Comparison of ENCODE assay signal across 8 mouse cellular contexts in genomic region chr11:53762827-53763495, GRCm38 (mm10). TPM values are rescaled to one million over a fixed set of nuclear protein-coding genes. Genes with fewer than 3 reads are reported as not detected.
DNase-seq lines count a peak whose midpoint lies in the region; ATAC-seq and TF ChIP-seq lines count a peak whose summit lies in the region.

No protein-coding gene starts in this region.

- DNase-seq in adrenal gland, postnatal 14 days, result peak; percentile 96
- DNase-seq in embryonic facial prominence, embryonic 14.5 days (ENCODE audit: low spot score), result peak; percentile 84
- peak; percentile 91 for DNase-seq in lung, embryonic 14.5 days
- DNase-seq in thymus, postnatal 25 days, result peak; percentile 74

- TF ChIP-seq CTCF in C2C12 (IDR thresholded peaks at IDR 0.05; ENCODE audit: control insufficient read depth, insufficient read depth, insufficient read length), result no peak
- TF ChIP-seq CTCF in lung, embryonic 14.5 days (IDR thresholded peaks at IDR 0.05; ENCODE audit: low read depth), result no peak
- TF ChIP-seq CTCF in olfactory bulb, adult 2 months (IDR thresholded peaks at IDR 0.05; ENCODE audit: insufficient read depth, low read depth, low read length), result no peak

- WGBS in embryonic facial prominence, embryonic 14.5 days, result 5% methylated on average over 23 of the region's 23 CpGs
- WGBS in heart, embryonic 12.5 days, result 3% methylated on average over 23 of the region's 23 CpGs
- WGBS in kidney, embryonic 15.5 days, result 4% methylated on average over 23 of the region's 23 CpGs
- WGBS in lung, embryonic 14.5 days, result 3% methylated on average over 23 of the region's 23 CpGs
- WGBS in olfactory bulb, adult 2 months, result 8% methylated on average over 23 of the region's 23 CpGs

- no peak for TF ChIP-seq POLR2A in olfactory bulb, adult 2 months (IDR thresholded peaks at IDR 0.05; ENCODE audit: insufficient read depth, low read depth, low read length)

- H3K4me2 ChIP-seq in embryonic facial prominence, embryonic 14.5 days (ENCODE audit: low read depth, low read length), result peak overlapping the region; percentile 83
- H3K4me2 ChIP-seq in heart, embryonic 12.5 days, result peak overlapping the region; percentile 71
- peak overlapping the region; percentile 74 for H3K4me2 ChIP-seq in kidney, embryonic 15.5 days
- peak overlapping the region; percentile 72 for H3K4me2 ChIP-seq in lung, embryonic 14.5 days

- peak overlapping the region; percentile 64 for H3K9ac ChIP-seq in embryonic facial prominence, embryonic 14.5 days (ENCODE audit: low read depth, low read length)
- peak overlapping the region; percentile 76 for H3K9ac ChIP-seq in heart, embryonic 12.5 days
- peak overlapping the region; percentile 19 for H3K9ac ChIP-seq in kidney, embryonic 15.5 days
- H3K9ac ChIP-seq in lung, embryonic 14.5 days, result peak overlapping the region; percentile 58

- peaks cover 52% of the 10 kb centered on the region for H3K4me1 ChIP-seq in embryonic facial prominence, embryonic 14.5 days (ENCODE audit: control insufficient read depth, insufficient read depth, low read length)
- H3K4me1 ChIP-seq in heart, embryonic 12.5 days (replicated peaks), result peaks cover 62% of the 10 kb centered on the region
- H3K4me1 ChIP-seq in kidney, embryonic 15.5 days, result peaks cover 66% of the 10 kb centered on the region
- H3K4me1 ChIP-seq in lung, embryonic 14.5 days (ENCODE audit: insufficient read depth), result peaks cover 45% of the 10 kb centered on the region
- H3K4me1 ChIP-seq in olfactory bulb, adult 2 months (ENCODE audit: control insufficient read depth, insufficient read depth, low read length), result peaks cover 34% of the 10 kb centered on the region

- no peaks in the 10 kb centered on the region for H3K27me3 ChIP-seq in C2C12 (ENCODE audit: control insufficient read depth, insufficient read depth, insufficient read length)
- H3K27me3 ChIP-seq in embryonic facial prominence, embryonic 14.5 days (replicated peaks; ENCODE audit: control insufficient read depth, insufficient read depth, low read length), result 0 out of 2 replicates have a peak, but pooled peaks cover 6% of the 10 kb centered on the region
- H3K27me3 ChIP-seq in heart, embryonic 12.5 days (replicated peaks), result no peaks in the 10 kb centered on the region
- no peaks in the 10 kb centered on the region for H3K27me3 ChIP-seq in kidney, embryonic 15.5 days
- no peaks in the 10 kb centered on the region for H3K27me3 ChIP-seq in lung, embryonic 14.5 days (ENCODE audit: insufficient read depth, low read length)

- H3K79me3 ChIP-seq in C2C12 (ENCODE audit: low read depth), result no peaks in the 10 kb centered on the region

- no peaks in the 10 kb centered on the region for H3K36me3 ChIP-seq in C2C12 (ENCODE audit: control insufficient read depth, insufficient read depth)
- no peaks in the 10 kb centered on the region for H3K36me3 ChIP-seq in embryonic facial prominence, embryonic 14.5 days (ENCODE audit: control insufficient read depth, insufficient read depth, low read length)
- H3K36me3 ChIP-seq in heart, embryonic 12.5 days, result no peaks in the 10 kb centered on the region
- H3K36me3 ChIP-seq in kidney, embryonic 15.5 days, result no peaks in the 10 kb centered on the region
- H3K36me3 ChIP-seq in lung, embryonic 14.5 days (ENCODE audit: insufficient read depth), result no peaks in the 10 kb centered on the region

- H3K9me3 ChIP-seq in embryonic facial prominence, embryonic 14.5 days (ENCODE audit: control insufficient read depth, low read length), result no peaks in the 10 kb centered on the region
- no peaks in the 10 kb centered on the region for H3K9me3 ChIP-seq in heart, embryonic 12.5 days (replicated peaks)
- H3K9me3 ChIP-seq in kidney, embryonic 15.5 days (replicated peaks), result no peaks in the 10 kb centered on the region
- H3K9me3 ChIP-seq in lung, embryonic 14.5 days (ENCODE audit: low read depth, low read length), result no peaks in the 10 kb centered on the region

- no peak for ATAC-seq in embryonic facial prominence, embryonic 14.5 days (ENCODE audit: low read depth)
- peak; percentile 12; the same call in 1 of the 2 replicates for ATAC-seq in heart, embryonic 12.5 days (ENCODE audit: insufficient number of reproducible peaks, low FRiP score)
- ATAC-seq in kidney, embryonic 15.5 days (replicated peaks; ENCODE audit: low FRiP score), result peak; percentile 31
- peak; percentile 16 for ATAC-seq in lung, embryonic 14.5 days (ENCODE audit: insufficient read depth)

- H3K27ac ChIP-seq in embryonic facial prominence, embryonic 14.5 days (replicated peaks; ENCODE audit: low read depth, low read length), result peak overlapping the region; percentile 91
- H3K27ac ChIP-seq in heart, embryonic 12.5 days (ENCODE audit: poor library complexity, severe bottlenecking), result peak overlapping the region; percentile 91
- peak overlapping the region; percentile 96 for H3K27ac ChIP-seq in kidney, embryonic 15.5 days
- peak overlapping the region; percentile 97 for H3K27ac ChIP-seq in lung, embryonic 14.5 days (ENCODE audit: low read depth)
- peak overlapping the region; percentile 11; the same call in 1 of the 2 replicates for H3K27ac ChIP-seq in olfactory bulb, adult 2 months (ENCODE audit: insufficient read depth, low read depth, low read length)

- H3ac ChIP-seq in C2C12 (ENCODE audit: control insufficient read depth, insufficient read length, low read depth), result peak overlapping the region; percentile 73

- H3K4me3 ChIP-seq in C2C12 (ENCODE audit: insufficient read depth, poor library complexity, severe bottlenecking), result peak overlapping the region; percentile 24
- H3K4me3 ChIP-seq in embryonic facial prominence, embryonic 14.5 days (ENCODE audit: low read depth, low read length), result peak overlapping the region; percentile 36
- H3K4me3 ChIP-seq in heart, embryonic 12.5 days, result peak overlapping the region; percentile 38
- H3K4me3 ChIP-seq in kidney, embryonic 15.5 days (replicated peaks), result peak overlapping the region; percentile 38
- H3K4me3 ChIP-seq in lung, embryonic 14.5 days (ENCODE audit: low read depth, low read length), result peak overlapping the region; percentile 23
- peak overlapping the region; percentile 41 for H3K4me3 ChIP-seq in olfactory bulb, adult 2 months (ENCODE audit: insufficient read depth, low read depth, low read length)

- no peaks in the 10 kb centered on the region for H3K79me2 ChIP-seq in C2C12 (ENCODE audit: control insufficient read depth, insufficient read depth)

TF ChIP-seq in C2C12, 6 proteins besides CTCF, POLR2A, EP300 and RAD21:
- TF ChIP-seq MYOG (IDR thresholded peaks at IDR 0.05; ENCODE audit: control insufficient read depth, extremely low read depth, insufficient read length) (no peak), USF1 (IDR thresholded peaks at IDR 0.05; ENCODE audit: low read depth) (peak; percentile 80), MAX (IDR thresholded peaks at IDR 0.05) (peak; percentile 89)

RNA-seq across cellular contexts. Expression of gene Irf1, which starts 6.9 kb away (rescaled TPM):
- polyA plus RNA-seq in C2C12 (2012; fragmentation: generic; extraction: Trizol), result 26.7 TPM
- total RNA-seq in adrenal gland, postnatal 14 days (2021), result 19.6 and 32.7 TPM in 2 replicates
- polyA plus RNA-seq in embryonic facial prominence, embryonic 14.5 days (2014; fragmentation: Nextera tagmentation; extraction: Ambion mirVana), result 13.2 and 13.9 TPM in 2 replicates
- polyA plus RNA-seq in heart, embryonic 12.5 days (2016; fragmentation: Nextera tagmentation; extraction: Ambion mirVana), result 9.8 and 11.3 TPM in 2 replicates
- 12.6 and 15.3 TPM in 2 replicates for polyA plus RNA-seq in kidney, embryonic 15.5 days (2015; fragmentation: Nextera tagmentation; extraction: Ambion mirVana)
- 17.3 and 17.9 TPM in 2 replicates for polyA plus RNA-seq in lung, embryonic 14.5 days (2014; fragmentation: Nextera tagmentation; extraction: Ambion mirVana)
- polyA plus RNA-seq in olfactory bulb, adult 2 months (2012; ENCODE audit: insufficient read depth, insufficient read length, low replicate concordance, missing spikeins), result not detected in 2 replicates

RNA-seq across cellular contexts. Expression of gene Gm17334, which starts 10.0 kb away (rescaled TPM):
- polyA plus RNA-seq in C2C12 (2012; fragmentation: generic; extraction: Trizol), result 0.18 TPM
- 0.37 and 0.41 TPM in 2 replicates for total RNA-seq in adrenal gland, postnatal 14 days (2021)
- polyA plus RNA-seq in embryonic facial prominence, embryonic 14.5 days (2014; fragmentation: Nextera tagmentation; extraction: Ambion mirVana), result 0.19 TPM in 1 of 2 replicates, not detected in the other
- 0.22 TPM in 1 of 2 replicates, not detected in the other for polyA plus RNA-seq in heart, embryonic 12.5 days (2016; fragmentation: Nextera tagmentation; extraction: Ambion mirVana)
- polyA plus RNA-seq in kidney, embryonic 15.5 days (2015; fragmentation: Nextera tagmentation; extraction: Ambion mirVana), result 0.23 TPM in 1 of 2 replicates, not detected in the other
- polyA plus RNA-seq in lung, embryonic 14.5 days (2014; fragmentation: Nextera tagmentation; extraction: Ambion mirVana), result 0.22 and 0.28 TPM in 2 replicates
- polyA plus RNA-seq in olfactory bulb, adult 2 months (2012; ENCODE audit: insufficient read depth, insufficient read length, low replicate concordance, missing spikeins), result not detected in 2 replicates

RNA-seq across cellular contexts. Expression of gene Il5, which starts 42.4 kb away (rescaled TPM):
- not detected for polyA plus RNA-seq in C2C12 (2012; fragmentation: generic; extraction: Trizol)
- total RNA-seq in adrenal gland, postnatal 14 days (2021), result not detected in 2 replicates
- polyA plus RNA-seq in embryonic facial prominence, embryonic 14.5 days (2014; fragmentation: Nextera tagmentation; extraction: Ambion mirVana), result not detected in 2 replicates
- polyA plus RNA-seq in heart, embryonic 12.5 days (2016; fragmentation: Nextera tagmentation; extraction: Ambion mirVana), result not detected in 2 replicates
- not detected in 2 replicates for polyA plus RNA-seq in kidney, embryonic 15.5 days (2015; fragmentation: Nextera tagmentation; extraction: Ambion mirVana)
- polyA plus RNA-seq in lung, embryonic 14.5 days (2014; fragmentation: Nextera tagmentation; extraction: Ambion mirVana), result not detected in 2 replicates
- polyA plus RNA-seq in olfactory bulb, adult 2 months (2012; ENCODE audit: insufficient read depth, insufficient read length, low replicate concordance, missing spikeins), result not detected in 2 replicates

RNA-seq across cellular contexts. Expression of gene Rad50, which starts 55.8 kb away (rescaled TPM):
- 7.9 TPM for polyA plus RNA-seq in C2C12 (2012; fragmentation: generic; extraction: Trizol)
- 15.8 and 17.7 TPM in 2 replicates for total RNA-seq in adrenal gland, postnatal 14 days (2021)
- polyA plus RNA-seq in embryonic facial prominence, embryonic 14.5 days (2014; fragmentation: Nextera tagmentation; extraction: Ambion mirVana), result 18.0 and 19.5 TPM in 2 replicates
- 24.0 and 25.6 TPM in 2 replicates for polyA plus RNA-seq in heart, embryonic 12.5 days (2016; fragmentation: Nextera tagmentation; extraction: Ambion mirVana)
- 27.2 and 27.7 TPM in 2 replicates for polyA plus RNA-seq in kidney, embryonic 15.5 days (2015; fragmentation: Nextera tagmentation; extraction: Ambion mirVana)
- polyA plus RNA-seq in lung, embryonic 14.5 days (2014; fragmentation: Nextera tagmentation; extraction: Ambion mirVana), result 29.3 and 32.3 TPM in 2 replicates
- polyA plus RNA-seq in olfactory bulb, adult 2 months (2012; ENCODE audit: insufficient read depth, insufficient read length, low replicate concordance, missing spikeins), result 76.9 TPM in 1 of 2 replicates, not detected in the other

Comparison
In these comparisons a context has a peak if more than half of its experiments do, and no peak if none do; other contexts are left out.
1. H3K27ac ChIP-seq: peak in every context shown above with its lines; median percentile 97 in lung, embryonic 14.5 days; 96 in kidney, embryonic 15.5 days; 91 in embryonic facial prominence, embryonic 14.5 days; 91 in heart, embryonic 12.5 days; 11 in olfactory bulb, adult 2 months.
2. H3K9ac ChIP-seq: peak in every context shown above with its lines; median percentile 76 in heart, embryonic 12.5 days; 64 in embryonic facial prominence, embryonic 14.5 days; 58 in lung, embryonic 14.5 days; 19 in kidney, embryonic 15.5 days.
3. RNA of gene Irf1, which starts 6.9 kb away (polyA plus RNA-seq): 26.7 TPM in C2C12 (single experiment), 17.3 to 17.9 TPM in lung, embryonic 14.5 days, 12.6 to 15.3 TPM in kidney, embryonic 15.5 days, 13.2 to 13.9 TPM in embryonic facial prominence, embryonic 14.5 days and 9.8 to 11.3 TPM in heart, embryonic 12.5 days; not detected in olfactory bulb, adult 2 months; every median in the first group is over 10 times any median in the second.
4. Peak in every context shown above with its lines, with median percentiles within 50 percentile points of each other: H3K4me3 ChIP-seq, DNase-seq and H3K4me2 ChIP-seq.